Mouse (Mus musculus): ENCODE measurements around the gene Olfr1349. TPM values are rescaled to one million over a fixed set of nuclear protein-coding genes. Genes with fewer than 3 reads are reported as not detected.

Gene Olfr1349
- not detected in 4 replicates for total RNA-seq (2023)

DNA sequence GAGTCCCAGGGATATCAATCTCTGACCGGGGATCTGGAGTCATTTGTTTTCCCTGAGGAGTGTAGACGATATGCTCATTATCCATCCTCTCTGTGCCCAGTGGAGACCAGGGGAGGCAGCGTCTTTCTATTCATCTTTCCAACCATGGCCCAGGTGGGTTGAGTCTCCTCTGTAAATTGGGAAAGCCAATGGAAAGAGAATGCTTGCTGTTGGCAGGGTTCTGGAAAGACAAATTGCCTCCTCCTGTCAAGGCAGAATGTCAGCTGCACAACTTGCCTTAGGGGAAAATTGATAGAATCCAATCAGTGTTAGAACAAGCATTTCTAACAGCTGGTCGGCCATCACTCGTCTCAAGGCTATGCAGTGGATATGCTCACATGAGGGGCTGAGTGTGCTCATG lies at the start of gene Olfr1349:
Olfr1349 (minus strand) TSS at position 101 of the 400 bp plus-strand sequence.

GRCm38 (mm10) chr7:6564541-6564940 lies 41.8 kb upstream of the Olfr1349 start, which contains the start of gene Olfr1350:
Olfr1350 (plus strand) TSS chr7:6564841.

DNA sequence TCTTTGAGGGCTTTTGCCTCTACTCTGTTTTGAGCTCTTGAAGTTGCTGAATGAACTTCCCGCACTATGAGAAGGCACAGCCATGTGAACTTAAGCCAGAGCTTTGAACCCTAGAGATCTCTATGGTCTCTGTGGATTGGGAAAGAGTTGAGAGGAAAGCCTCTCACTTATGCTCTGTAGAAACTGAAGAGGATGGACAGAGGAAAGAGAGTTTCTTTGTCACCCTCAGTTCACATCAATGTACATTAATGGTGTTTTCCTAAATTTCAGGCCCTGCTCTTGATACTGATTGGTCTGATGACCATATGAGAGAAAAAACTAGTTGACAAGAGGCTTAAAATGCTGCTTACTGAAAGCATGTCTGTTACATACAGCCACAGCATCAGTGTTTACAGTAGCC lies 14.1 kb downstream of the Olfr1349 start, which contains the start of gene Olfr1348:
Olfr1348 (minus strand) TSS at position 101 of the 400 bp plus-strand sequence.

GRCm38 (mm10) chr7:6499655-6500054 lies 23.1 kb downstream of the Olfr1349 start, which contains the start of gene Olfr1347:
Olfr1347 (minus strand) TSS chr7:6499755.

DNA sequence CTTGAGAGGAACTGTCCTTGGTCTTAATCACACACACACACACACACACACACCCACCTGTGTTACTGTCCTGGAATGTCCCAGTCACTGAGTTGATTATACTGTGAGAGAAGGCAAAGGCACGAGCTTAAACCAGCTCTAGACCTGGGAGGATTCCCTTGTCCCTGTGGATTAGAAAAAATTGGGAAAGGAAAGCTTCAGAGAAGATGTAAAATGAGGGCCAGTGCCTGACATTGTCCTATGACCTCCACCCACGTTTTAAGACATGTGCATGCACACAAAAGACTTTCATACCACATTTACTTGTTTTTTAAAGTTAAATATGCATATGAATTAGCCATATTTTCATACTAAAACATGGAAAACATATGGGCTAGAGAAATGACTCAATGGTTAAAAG lies 35.9 kb downstream of the Olfr1349 start, which contains the start of gene Olfr5:
Olfr5 (minus strand) TSS at position 101 of the 400 bp plus-strand sequence.

DNA sequence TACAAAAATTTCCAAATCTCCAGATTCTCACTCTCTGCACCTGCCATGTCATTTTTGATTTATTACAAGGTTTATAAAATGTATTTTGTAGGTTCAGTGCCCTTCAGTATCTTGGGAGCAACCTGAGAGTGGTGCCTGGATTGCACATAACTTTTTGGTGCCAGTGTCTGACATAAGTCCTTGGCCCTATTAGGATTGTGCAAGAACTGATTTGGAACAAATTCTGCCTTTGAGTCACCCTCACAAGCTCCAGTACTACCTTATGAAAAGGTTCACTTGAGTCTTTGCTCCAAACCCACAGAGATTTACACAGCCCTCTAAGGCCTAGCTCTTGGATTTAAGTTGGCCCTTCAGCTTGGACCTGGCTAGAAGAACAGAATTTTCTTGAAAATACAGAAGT lies 55.8 kb downstream of the Olfr1349 start, which contains the start of gene Olfr1346:
Olfr1346 (plus strand) TSS at position 151 of the 400 bp plus-strand sequence.

Other genes starting within 250 kb of the Olfr1349 start
- 9.2 to 14.2 TPM (median 10.2 TPM) in 4 replicates for gene Zfp667, start 236.4 kb downstream of the Olfr1349 start, total RNA-seq (2023)
- 1.1 to 4.4 TPM (median 1.3 TPM) in 4 replicates for gene Zfp583, start 191.7 kb downstream of the Olfr1349 start, total RNA-seq (2023)
- gene Gm3854, start 179.2 kb downstream of the Olfr1349 start, total RNA-seq (2023) = 0.25 to 0.63 TPM (median 0.53 TPM) in 4 replicates
- 1.3 to 2.5 TPM (median 1.9 TPM) in 4 replicates for gene Zfp78, start 159.7 kb downstream of the Olfr1349 start, total RNA-seq (2023)
- 3.2 to 7.0 TPM (median 5.5 TPM) in 4 replicates for gene Zfp28, start 139.7 kb downstream of the Olfr1349 start, total RNA-seq (2023)
- 1.2 TPM in 1 of 4 replicates, not detected in the others for gene Smim17, start 124.2 kb downstream of the Olfr1349 start, total RNA-seq (2023)
- gene Gm20715, start 112.7 kb downstream of the Olfr1349 start, total RNA-seq (2023) = not detected in 4 replicates
- not detected in 4 replicates for gene Olfr1344, start 84.3 kb downstream of the Olfr1349 start, total RNA-seq (2023)
- gene Olfr1336, start 66.8 kb downstream of the Olfr1349 start, total RNA-seq (2023) = not detected in 4 replicates
- not detected in 4 replicates for gene Olfr1346, start 55.8 kb downstream of the Olfr1349 start, total RNA-seq (2023)
- not detected in 4 replicates for gene Olfr5, start 36.0 kb downstream of the Olfr1349 start, total RNA-seq (2023)
- gene Olfr1347, start 23.2 kb downstream of the Olfr1349 start, total RNA-seq (2023) = not detected in 4 replicates
- not detected in 4 replicates for gene Olfr1348, start 14.2 kb downstream of the Olfr1349 start, total RNA-seq (2023)
- gene Olfr1350, start 41.9 kb upstream of the Olfr1349 start, total RNA-seq (2023) = not detected in 4 replicates
- not detected in 4 replicates for gene Zim1, start 173.5 kb upstream of the Olfr1349 start, total RNA-seq (2023)
- gene Peg3, start 207.5 kb upstream of the Olfr1349 start, total RNA-seq (2023) = not detected in 4 replicates
- gene Usp29, start 207.6 kb upstream of the Olfr1349 start, total RNA-seq (2023) = not detected in 4 replicates

Measured in B cell, adult 62 days (primary cell).